Mouse (Mus musculus): ENCODE measurements around the gene Frem1.

- TF ChIP-seq CTCF (IDR thresholded peaks at IDR 0.05; ENCODE audit: low read depth, low read length) (no peak), EP300 (IDR thresholded peaks at IDR 0.05; ENCODE audit: insufficient read depth, low read depth, low read length) (no peak)
Observed at GRCm38 (mm10) chr4:82918625-82919024, 133.5 kb downstream of the Frem1 start.
